Mouse (Mus musculus): Measurements from ENCODE around the gene Xxylt1. TPM values are rescaled to one million over a fixed set of nuclear protein-coding genes. Genes with fewer than 3 reads are reported as not detected.

Xxylt1 gene
- polyA plus RNA-seq, 1 experiment from 2014 or later, result 14.3 TPM

- no peaks in the 10 kb centered on the region for H3K36me3 ChIP-seq (ENCODE audit: control insufficient read depth, insufficient read depth)
- no peaks in the 10 kb centered on the region for H3K4me1 ChIP-seq (replicated peaks; ENCODE audit: control insufficient read depth, insufficient read depth, low read length)
- no peak overlapping the region for H3K9ac ChIP-seq (ENCODE audit: low read depth, low read length)
- H3K9me3 ChIP-seq (ENCODE audit: control insufficient read depth), result 0 out of 2 replicates have a peak, but pooled peaks cover 4% of the 10 kb centered on the region
- H3K4me2 ChIP-seq (replicated peaks; ENCODE audit: low read depth), result no peak overlapping the region
- WGBS, result 57% methylated on average over 1 of the region's 1 CpGs
- no peak for ATAC-seq
- no peak for TF ChIP-seq CTCF (IDR thresholded peaks at IDR 0.05; ENCODE audit: low read depth)
- no peaks in the 10 kb centered on the region for H3K27me3 ChIP-seq (replicated peaks; ENCODE audit: control insufficient read depth, insufficient read depth, low read length)
- H3K4me3 ChIP-seq (ENCODE audit: low read depth, low read length), result no peak overlapping the region
- H3K27ac ChIP-seq (ENCODE audit: low read depth, low read length), result no peak overlapping the region
Observed at GRCm38 (mm10) chr16:30922548-30922947, 158.7 kb downstream of the Xxylt1 start.

GRCm38 (mm10) chr16:30918866-30919265, 162.4 kb downstream of the Xxylt1 start:
- TF ChIP-seq CTCF (IDR thresholded peaks at IDR 0.05; ENCODE audit: low read depth), result no peak
- H3K9me3 ChIP-seq (ENCODE audit: control insufficient read depth), result 0 out of 2 replicates have a peak, but pooled peaks cover 4% of the 10 kb centered on the region
- 96% methylated on average over 7 of the region's 7 CpGs for WGBS
- H3K27me3 ChIP-seq (replicated peaks; ENCODE audit: control insufficient read depth, insufficient read depth, low read length), result no peaks in the 10 kb centered on the region
- no peak overlapping the region for H3K4me3 ChIP-seq (ENCODE audit: low read depth, low read length)
- no peak overlapping the region for H3K4me2 ChIP-seq (replicated peaks; ENCODE audit: low read depth)
- no peak overlapping the region for H3K27ac ChIP-seq (ENCODE audit: low read depth, low read length)
- H3K9ac ChIP-seq (ENCODE audit: low read depth, low read length), result no peak overlapping the region
- H3K36me3 ChIP-seq (ENCODE audit: control insufficient read depth, insufficient read depth), result no peaks in the 10 kb centered on the region
- no peaks in the 10 kb centered on the region for H3K4me1 ChIP-seq (replicated peaks; ENCODE audit: control insufficient read depth, insufficient read depth, low read length)
- no peak for ATAC-seq

- H3K27me3 ChIP-seq (replicated peaks; ENCODE audit: control insufficient read depth, insufficient read depth, low read length), result no peaks in the 10 kb centered on the region
- H3K9ac ChIP-seq (ENCODE audit: low read depth, low read length), result no peak overlapping the region
- WGBS, result 76% methylated on average over 3 of the region's 3 CpGs
- no peak overlapping the region for H3K27ac ChIP-seq (ENCODE audit: low read depth, low read length)
- H3K36me3 ChIP-seq (ENCODE audit: control insufficient read depth, insufficient read depth), result no peaks in the 10 kb centered on the region
- no peak for TF ChIP-seq CTCF (IDR thresholded peaks at IDR 0.05; ENCODE audit: low read depth)
- H3K4me1 ChIP-seq (replicated peaks; ENCODE audit: control insufficient read depth, insufficient read depth, low read length), result no peaks in the 10 kb centered on the region
- ATAC-seq, result no peak
- H3K9me3 ChIP-seq (ENCODE audit: control insufficient read depth), result 0 out of 2 replicates have a peak, but pooled peaks cover 4% of the 10 kb centered on the region
- H3K4me2 ChIP-seq (replicated peaks; ENCODE audit: low read depth), result no peak overlapping the region
- H3K4me3 ChIP-seq (ENCODE audit: low read depth, low read length), result no peak overlapping the region
Observed at GRCm38 (mm10) chr16:30916931-30917330, 164.3 kb downstream of the Xxylt1 start.

GRCm38 (mm10) chr16:30915611-30916220, 165.5 kb downstream of the Xxylt1 start:
- no peaks in the 10 kb centered on the region for H3K36me3 ChIP-seq (ENCODE audit: control insufficient read depth, insufficient read depth)
- no peak for ATAC-seq
- no peak overlapping the region for H3K4me3 ChIP-seq (ENCODE audit: low read depth, low read length)
- H3K9me3 ChIP-seq (ENCODE audit: control insufficient read depth), result 0 out of 2 replicates have a peak, but pooled peaks cover 4% of the 10 kb centered on the region
- no peaks in the 10 kb centered on the region for H3K27me3 ChIP-seq (replicated peaks; ENCODE audit: control insufficient read depth, insufficient read depth, low read length)
- H3K4me2 ChIP-seq (replicated peaks; ENCODE audit: low read depth), result no peak overlapping the region
- H3K9ac ChIP-seq (ENCODE audit: low read depth, low read length), result no peak overlapping the region
- no peak for TF ChIP-seq CTCF (IDR thresholded peaks at IDR 0.05; ENCODE audit: low read depth)
- H3K27ac ChIP-seq (ENCODE audit: low read depth, low read length), result no peak overlapping the region
- 93% methylated on average over 14 of the region's 14 CpGs for WGBS
- no peaks in the 10 kb centered on the region for H3K4me1 ChIP-seq (replicated peaks; ENCODE audit: control insufficient read depth, insufficient read depth, low read length)

Other genes with a start within 250 kb of the Xxylt1 start
- gene Acap2, start 119.8 kb upstream of the Xxylt1 start, polyA plus RNA-seq (2015; fragmentation: Nextera tagmentation; extraction: Ambion mirVana), result 10.6 and 12.4 TPM in 2 replicates
- 80.4 and 85.1 TPM in 2 replicates for gene Ppp1r2, start 193.8 kb upstream of the Xxylt1 start, polyA plus RNA-seq (2015; fragmentation: Nextera tagmentation; extraction: Ambion mirVana)
- gene Apod, start 233.4 kb upstream of the Xxylt1 start, polyA plus RNA-seq (2015; fragmentation: Nextera tagmentation; extraction: Ambion mirVana), result 0.50 and 0.77 TPM in 2 replicates

All from intestine, postnatal 0 days (tissue).